Mouse (Mus musculus): Measurements from ENCODE around the gene Cpeb4.

DNA sequence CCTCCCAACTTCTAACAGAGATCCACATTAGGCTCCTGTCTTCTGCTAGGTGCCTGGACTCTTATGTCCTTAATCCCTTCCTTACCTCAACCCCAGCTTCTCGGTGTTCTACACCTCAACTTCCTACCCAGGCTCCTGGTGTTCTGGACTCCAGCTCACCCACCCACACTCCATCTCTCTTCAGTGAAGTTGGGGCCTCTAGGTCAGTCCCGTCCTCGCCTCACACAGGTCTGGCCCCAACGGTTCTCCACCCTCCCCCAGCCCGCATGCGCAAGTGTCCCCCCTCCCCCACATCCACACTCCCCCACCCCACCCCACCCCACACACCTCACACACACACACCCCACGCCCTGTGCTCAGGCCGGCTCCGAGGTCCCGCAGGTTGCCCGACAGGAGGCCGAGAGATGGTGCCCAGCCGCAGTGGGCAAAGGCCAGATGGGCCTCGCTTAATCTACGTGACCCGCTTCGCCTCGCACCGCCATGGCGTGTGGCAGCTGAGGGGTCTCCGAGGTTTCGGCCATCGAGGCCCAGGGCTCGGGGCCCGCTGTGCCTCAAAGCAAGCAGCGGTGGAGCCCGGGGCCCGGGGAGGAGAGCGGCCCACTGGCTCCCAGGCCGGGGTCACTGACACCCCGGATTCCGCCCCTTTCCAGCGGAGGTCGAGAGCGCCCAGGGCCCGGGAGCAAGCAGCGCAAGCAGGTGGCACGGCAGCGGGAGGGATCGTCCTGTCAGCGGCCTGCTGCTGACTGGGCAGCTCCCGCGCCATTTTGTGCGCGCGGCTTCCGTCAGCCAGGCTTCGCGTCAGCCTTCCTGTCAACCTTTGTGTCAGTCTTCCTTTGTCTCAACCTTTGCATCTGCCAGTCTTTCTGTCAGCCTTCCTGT, 93.5 kb downstream of the Cpeb4 start, which contains the start of gene 4930524B15Rik:
- TF ChIP-seq POLR2A (IDR thresholded peaks at IDR 0.05; ENCODE audit: extremely low read depth, insufficient read depth, low read length) (no peak), CTCF (IDR thresholded peaks at IDR 0.05; ENCODE audit: low read depth, low read length) (no peak)
